Mouse (Mus musculus) gastrocnemius, adult 2 months (tissue): ENCODE data around the gene Gtf2e1. TPM values are rescaled to one million over a fixed set of nuclear protein-coding genes. Genes with fewer than 3 reads are reported as not detected.
A peak's percentile ranks its signal among the peaks of the same experiment; 100 is the strongest.

Experiments
- DNase-seq: peaks from one replicate; pipeline ENCODE4 v3.0.0; 2022
- H3K27ac ChIP-seq: fragments of 200-600 bp; 2 replicates; pipeline ENCODE4 v1.8.1; 2022; ENCODE audit warnings: mild to moderate bottlenecking
- H3K4me3 ChIP-seq: fragments of 200-600 bp; 2 replicates; pipeline ENCODE4 v1.8.1; 2022; ENCODE audit warnings: mild to moderate bottlenecking, moderate library complexity
- CTCF ChIP-seq: fragments of 200-600 bp; IDR thresholded peaks from 2 replicates; pipeline ENCODE4 v1.8.1; 2022; ENCODE audit warnings: antibody characterized with exemption, mild to moderate bottlenecking, moderate library complexity
- intact Hi-C: fragments of 180-260 bp; cut with DNase I; formaldehyde crosslinking; loops from one replicate; pipeline ENCODE4 v1.15.1; 2025
- long read RNA-seq, 2 experiments: library from polyadenylated mRNA; stranded (forward); transcript quantifications; one replicate each; pipeline ENCODE4 v2.0.0; 2021
- total RNA-seq, 2 experiments: library from RNA; stranded (reverse); gene quantifications; 2 replicates each; pipeline ENCODE4 v1.2.3; 2021

The Gtf2e1 gene
- total RNA-seq, result 10 to 100 TPM in 1 of 2 experiments, 1 to 10 TPM in 1; 9.0 to 10.2 TPM
- long read RNA-seq, experiment 1, transcript Gtf2e1-201 (5 exons, 3,084 nt), result major isoform, 13 of 19 reads
- long read RNA-seq, experiment 1, partial matches to known transcripts, result 4 of 19 reads
- long read RNA-seq, experiment 1, other reads (novel, unspliced or antisense), result 2 of 19 reads
- long read RNA-seq, experiment 2, transcript Gtf2e1-201 (5 exons, 3,084 nt), result major isoform, 10 of 11 reads
- long read RNA-seq, experiment 2, partial matches to known transcripts, result 1 of 11 reads
- long read RNA-seq, experiment 2, other reads (novel, unspliced or antisense), result 0 of 11 reads

DNA sequence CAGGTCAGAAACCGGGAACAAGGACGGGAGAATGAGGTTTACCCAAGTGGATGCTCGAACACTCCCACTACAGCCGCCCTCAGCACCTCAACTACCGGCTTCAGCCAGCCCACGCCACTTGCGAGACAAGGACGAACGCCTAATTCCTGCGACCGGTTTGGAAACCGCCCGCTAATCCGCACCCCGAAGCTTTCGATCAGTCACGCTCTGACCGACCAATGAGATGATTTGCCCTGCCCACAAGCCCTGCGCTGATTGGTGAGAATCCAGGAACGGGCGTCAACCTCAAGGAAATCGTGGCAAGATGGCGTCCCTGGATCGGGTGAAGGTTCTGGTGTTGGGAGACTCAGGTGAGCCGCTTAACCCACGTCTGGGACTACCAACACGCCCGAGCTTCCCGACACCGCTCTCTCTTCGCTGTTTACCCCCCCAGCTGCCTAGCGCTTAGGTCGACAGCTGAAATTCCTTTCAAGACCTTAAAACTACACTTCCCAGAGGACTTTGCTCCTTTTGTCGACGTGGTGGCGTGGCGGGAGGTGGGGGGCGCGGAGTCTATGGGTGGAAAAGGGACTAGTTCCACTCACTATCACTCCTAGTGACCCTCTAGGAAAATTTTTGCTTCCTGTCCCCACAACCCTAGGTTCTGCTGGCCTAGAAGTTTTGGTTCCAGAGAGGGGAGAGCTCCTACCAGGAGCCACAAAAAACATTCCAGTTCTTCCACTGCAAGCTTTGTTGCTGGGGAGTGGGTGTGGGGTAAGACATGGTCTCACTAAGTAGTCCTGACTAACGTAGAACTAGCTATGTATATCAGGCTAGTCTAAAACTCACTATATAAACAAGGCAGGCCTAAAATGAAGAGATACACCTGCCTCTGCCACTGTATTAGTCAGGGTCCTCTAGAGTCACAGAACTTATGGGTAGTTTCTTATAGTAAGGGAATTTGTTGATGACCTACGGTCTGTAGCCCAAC lies at the start of gene Gtf2e1, which contains the start of gene Rabl3:
Gtf2e1 (minus strand) TSS at position 179 of the 970 bp plus-strand sequence.
Rabl3 (plus strand) TSS at position 275 of the 970 bp plus-strand sequence.
- DNase-seq, result peak; percentile 98
- Histone ChIP-seq H3K4me3 (peak within 1 kb of the TSS; percentile 86), H3K27ac (peak within 1 kb of the TSS; percentile 100)
- intact Hi-C loops, result loop anchor here (5.0 kb wide), 1 partner anchor 112 kb away; the partner anchor contains the start of gene Ndufb4
- no peak for TF ChIP-seq CTCF

DNA sequence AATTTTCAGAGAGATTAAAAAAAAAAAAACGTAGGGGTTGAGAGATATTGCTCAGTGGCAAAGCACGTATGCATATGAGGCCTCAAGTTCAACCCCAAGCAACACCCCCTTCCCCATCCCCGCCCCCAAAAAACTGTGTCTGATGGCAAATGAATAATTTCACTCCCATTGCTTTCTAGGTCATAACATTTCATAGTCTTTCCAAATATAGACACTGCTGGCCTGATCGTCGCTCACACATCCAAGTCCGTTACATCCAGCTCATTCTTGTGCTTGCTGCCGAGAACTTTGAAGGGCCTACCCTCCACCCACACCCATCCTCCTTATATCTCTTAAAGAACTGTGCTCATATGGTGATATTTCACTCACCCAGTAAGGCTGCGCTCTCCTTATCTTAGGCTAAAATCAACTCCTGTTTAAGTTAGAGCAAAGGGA lies 45.6 kb upstream of the Gtf2e1 start:
- Histone ChIP-seq H3K27ac (no peak overlapping the region), H3K4me3 (no peak overlapping the region)
- no peak for TF ChIP-seq CTCF
- intact Hi-C loops, result no loop called here
- DNase-seq, result no peak

- TF ChIP-seq CTCF, result no peak
These were observed 44.8 kb upstream of the Gtf2e1 start for GRCm38 (mm10) chr16:37584218-37585035.

DNA sequence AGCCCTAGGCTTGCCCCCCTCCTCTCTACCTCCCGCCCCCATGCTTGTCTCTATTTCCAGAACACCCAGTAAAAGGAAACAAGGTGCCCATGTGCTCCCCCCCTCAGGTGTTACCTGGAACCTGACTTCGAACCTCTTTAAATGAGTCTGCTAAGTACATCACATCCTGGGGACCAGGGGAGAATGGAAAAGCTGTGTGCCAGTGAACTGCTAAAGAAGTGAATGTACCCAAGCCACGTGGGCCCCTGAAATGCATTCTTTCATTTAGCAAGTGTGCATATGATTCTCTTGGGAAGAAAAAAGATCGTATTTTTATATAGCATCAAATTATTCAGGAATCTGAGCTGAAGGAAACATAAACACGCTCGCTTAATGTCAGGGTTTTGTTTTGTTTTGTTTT lies 44.2 kb upstream of the Gtf2e1 start:
- H3K4me3 ChIP-seq, result peak overlapping the region; percentile 70
- intact Hi-C loops, result no loop called here
- H3K27ac ChIP-seq, result peak overlapping the region; percentile 75; the same call in 1 of the 2 replicates
- TF ChIP-seq CTCF, result no peak
- DNase-seq, result no peak

More at GRCm38 (mm10) chr16:37584218-37585035, 44.8 kb upstream of the Gtf2e1 start:
- Histone ChIP-seq H3K4me3 (peak overlapping the region; percentile 70), H3K27ac (peak overlapping the region; percentile 75)
- intact Hi-C loops, result no loop called here
- DNase-seq, result peak; percentile 64

DNA sequence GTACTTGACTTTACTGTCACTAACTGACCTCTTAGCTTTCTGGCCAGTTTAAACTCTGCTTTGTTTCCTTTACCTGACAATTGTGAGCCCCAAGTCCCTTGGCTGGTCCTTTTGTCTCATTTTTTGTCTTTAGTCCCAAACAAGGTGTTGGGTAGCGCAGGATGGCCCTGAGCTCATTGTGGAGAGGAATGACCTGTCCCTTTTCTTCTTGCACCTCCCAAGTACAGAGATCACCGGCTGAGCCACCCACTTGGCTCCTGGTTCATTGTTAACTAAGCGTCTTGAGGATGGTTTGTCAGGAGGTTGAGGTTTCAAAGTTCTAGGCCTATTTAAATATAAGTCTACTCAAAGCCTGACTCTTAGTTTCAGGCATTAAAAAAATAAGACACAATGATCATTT lies 43.7 kb upstream of the Gtf2e1 start:
- no peak for DNase-seq
- H3K4me3 ChIP-seq, result no peak overlapping the region
- intact Hi-C loops, result no loop called here
- no peak overlapping the region for H3K27ac ChIP-seq
- no peak for TF ChIP-seq CTCF

- Histone ChIP-seq H3K27ac (no peak overlapping the region), H3K4me3 (no peak overlapping the region)
- TF ChIP-seq CTCF, result no peak
- intact Hi-C loops, result no loop called here
- no peak for DNase-seq
These were observed 42.3 kb upstream of the Gtf2e1 start for GRCm38 (mm10) chr16:37581901-37582300.

- intact Hi-C loops, result no loop called here
- TF ChIP-seq CTCF, result no peak
- Histone ChIP-seq H3K4me3 (no peak overlapping the region), H3K27ac (no peak overlapping the region)
- DNase-seq, result no peak
These were observed 41.1 kb upstream of the Gtf2e1 start for GRCm38 (mm10) chr16:37580651-37581050.

DNA sequence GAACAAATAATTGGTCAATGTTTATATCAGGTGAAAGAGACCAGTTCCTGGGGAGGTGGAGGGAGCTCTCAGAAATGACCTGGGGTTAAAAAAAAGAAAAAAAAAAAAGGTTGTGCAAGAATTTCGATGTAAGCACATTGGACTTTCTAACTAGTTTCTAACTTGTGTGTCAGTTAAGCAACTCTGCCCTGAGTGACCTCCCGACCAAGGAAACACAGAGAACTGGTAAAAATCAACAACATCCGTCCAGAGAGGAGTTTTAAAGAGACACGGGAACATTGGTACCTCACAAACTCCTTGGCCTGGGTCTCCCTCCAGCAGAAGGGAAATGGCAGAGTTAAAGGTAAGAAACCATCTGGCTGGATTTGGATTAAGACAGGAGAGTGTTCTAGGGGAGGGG lies 40.4 kb upstream of the Gtf2e1 start, which contains the start of gene Hgd:
Hgd (plus strand) TSS at position 160 of the 400 bp plus-strand sequence.
- H3K4me3 ChIP-seq, result no peak within 1 kb of the TSS
- intact Hi-C loops, result no loop called here
- H3K27ac ChIP-seq, result no peak within 1 kb of the TSS
- no peak for DNase-seq
- TF ChIP-seq CTCF, result no peak

GRCm38 (mm10) chr16:37579591-37579990 lies 40.0 kb upstream of the Gtf2e1 start:
- intact Hi-C loops, result no loop called here
- no peak for DNase-seq
- no peak for TF ChIP-seq CTCF
- H3K27ac ChIP-seq, result no peak overlapping the region
- no peak overlapping the region for H3K4me3 ChIP-seq

- intact Hi-C loops, result no loop called here
- no peak overlapping the region for H3K4me3 ChIP-seq
- no peak overlapping the region for H3K27ac ChIP-seq
- no peak for DNase-seq
- TF ChIP-seq CTCF, result no peak
These were observed 35.7 kb upstream of the Gtf2e1 start for GRCm38 (mm10) chr16:37575325-37575724.

DNA sequence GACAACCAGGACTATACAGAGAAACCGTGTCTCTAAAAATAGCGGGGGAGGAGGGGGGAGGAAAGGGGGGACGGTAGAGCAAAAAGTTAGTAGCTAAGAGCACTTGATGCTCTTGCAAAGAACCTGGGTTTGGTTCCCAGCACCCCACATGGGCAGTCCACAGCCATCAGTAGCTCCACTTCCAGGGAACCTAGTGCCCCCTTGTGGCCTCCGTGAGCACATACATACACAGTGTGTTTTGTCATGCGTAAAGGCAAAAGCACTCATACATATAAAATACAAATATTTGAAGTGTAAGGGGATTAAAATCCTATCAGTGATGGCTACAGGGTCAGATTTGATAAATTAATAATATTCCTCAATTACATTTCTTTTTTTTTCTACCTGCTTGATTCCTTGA lies 33.5 kb upstream of the Gtf2e1 start:
- no peak for DNase-seq
- TF ChIP-seq CTCF, result peak; percentile 18; the same call in 1 of the 2 replicates
- Histone ChIP-seq H3K4me3 (no peak overlapping the region), H3K27ac (no peak overlapping the region)
- intact Hi-C loops, result no loop called here
